Mouse (Mus musculus) 3T3-L1 (cell line): ENCODE measurements around the gene Gm13272.
"Not testable (repeated sequence)": the region's sequence is repeated elsewhere in the genome, so short reads cannot be mapped to it uniquely, and the experiment has no call there.

Experiments used
- DNase-seq: peaks from one replicate; pipeline ENCODE4 v3.0.0-alpha.2; 2015; ENCODE audit warnings: low read depth, low spot score

The Gm13272 gene

GRCm38 (mm10) chr4:88779550-88779949 lies at the start of gene Gm13272:
TSS of gene Gm13272 (plus strand) at chr4:88779850.
- not testable (repeated sequence) for DNase-seq

- DNase-seq, result peak; percentile 83
Observed at GRCm38 (mm10) chr4:88738480-88738879, 41.2 kb upstream of the Gm13272 start.

DNA sequence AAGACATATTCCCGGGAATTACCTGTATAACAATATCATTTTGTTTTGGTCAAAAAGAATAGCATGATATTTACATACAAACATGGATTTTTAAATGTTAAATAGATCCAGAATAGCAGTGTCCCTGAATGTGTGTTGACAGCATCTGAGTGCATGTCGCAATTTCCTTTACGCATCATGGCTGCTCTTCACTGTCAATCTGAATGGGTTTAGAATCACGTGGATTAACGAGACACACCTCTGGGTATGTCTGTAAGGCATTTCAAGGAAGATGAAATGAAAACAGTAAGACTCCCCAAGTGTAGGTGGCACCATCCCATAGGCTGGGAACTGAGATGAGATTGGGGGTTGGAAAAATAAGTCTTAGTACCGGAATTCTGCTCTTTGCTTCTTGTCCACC lies 40.6 kb upstream of the Gm13272 start:
- no peak for DNase-seq

DNA sequence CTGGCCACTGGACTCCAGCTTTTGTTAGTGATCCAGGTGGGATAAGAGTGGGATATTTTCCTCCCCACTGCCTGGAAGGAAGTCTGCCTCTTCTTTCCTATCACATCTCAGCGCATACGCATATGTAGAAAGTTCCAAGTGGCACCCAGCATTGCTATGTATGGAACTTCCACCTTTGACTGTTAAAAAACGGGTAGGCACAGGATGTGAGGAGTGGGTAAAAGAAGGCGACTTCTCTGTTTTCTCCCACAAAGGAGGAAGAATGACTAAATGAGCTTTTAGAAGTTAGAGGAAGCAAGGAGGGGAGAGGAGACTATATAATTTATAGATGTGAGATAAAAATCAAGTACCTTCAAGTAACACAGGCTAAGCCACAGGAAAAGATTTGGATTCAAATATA lies 38.2 kb upstream of the Gm13272 start:
- DNase-seq, result no peak

GRCm38 (mm10) chr4:88742771-88743371 lies 36.8 kb upstream of the Gm13272 start:
- DNase-seq, result peak; percentile 28

- no peak for DNase-seq
Observed at GRCm38 (mm10) chr4:88744207-88744606, 35.4 kb upstream of the Gm13272 start.

GRCm38 (mm10) chr4:88749926-88750325 lies 29.7 kb upstream of the Gm13272 start:
- DNase-seq, result no peak

- not testable (repeated sequence) for DNase-seq
Observed at GRCm38 (mm10) chr4:88754818-88755340, 24.8 kb upstream of the Gm13272 start, which contains the start of gene Gm13271. TSS of gene Gm13271 (plus strand) at chr4:88754868.

- DNase-seq, result peak; percentile 17
Observed at GRCm38 (mm10) chr4:88756581-88757513, 22.8 kb upstream of the Gm13272 start.

GRCm38 (mm10) chr4:88757628-88758031 lies 22.0 kb upstream of the Gm13272 start:
- not testable (repeated sequence) for DNase-seq

- not testable (repeated sequence) for DNase-seq
Observed at GRCm38 (mm10) chr4:88758751-88759150, 20.9 kb upstream of the Gm13272 start.

- peak; percentile 1 for DNase-seq
Observed at GRCm38 (mm10) chr4:88759610-88760268, 19.9 kb upstream of the Gm13272 start, which contains the start of gene Gm13283. TSS of gene Gm13283 (plus strand) at chr4:88760119.

GRCm38 (mm10) chr4:88760431-88760830 lies 19.2 kb upstream of the Gm13272 start:
- DNase-seq, result not testable (repeated sequence)

GRCm38 (mm10) chr4:88761776-88762175 lies 17.9 kb upstream of the Gm13272 start:
- DNase-seq, result not testable (repeated sequence)

DNA sequence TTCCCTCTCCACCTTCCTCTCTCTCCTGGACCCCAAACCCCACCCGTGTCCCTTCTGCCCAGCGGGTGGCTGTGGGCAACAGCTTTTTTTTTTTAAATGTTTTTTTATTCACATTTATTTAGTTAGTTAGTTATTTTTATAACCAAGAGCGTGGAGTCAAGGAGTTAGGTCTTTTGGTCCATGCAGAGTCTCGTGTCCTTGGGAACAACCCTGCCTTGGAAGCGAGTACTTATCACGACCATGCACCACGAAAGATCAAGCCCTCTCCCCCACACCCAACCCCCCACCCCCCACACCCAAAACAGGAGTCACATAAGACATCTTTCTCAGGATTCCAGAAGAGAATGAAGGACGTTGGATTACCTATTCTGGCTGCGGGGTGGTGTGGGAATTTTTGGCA lies 17.3 kb upstream of the Gm13272 start:
- DNase-seq, result not testable (repeated sequence)

DNA sequence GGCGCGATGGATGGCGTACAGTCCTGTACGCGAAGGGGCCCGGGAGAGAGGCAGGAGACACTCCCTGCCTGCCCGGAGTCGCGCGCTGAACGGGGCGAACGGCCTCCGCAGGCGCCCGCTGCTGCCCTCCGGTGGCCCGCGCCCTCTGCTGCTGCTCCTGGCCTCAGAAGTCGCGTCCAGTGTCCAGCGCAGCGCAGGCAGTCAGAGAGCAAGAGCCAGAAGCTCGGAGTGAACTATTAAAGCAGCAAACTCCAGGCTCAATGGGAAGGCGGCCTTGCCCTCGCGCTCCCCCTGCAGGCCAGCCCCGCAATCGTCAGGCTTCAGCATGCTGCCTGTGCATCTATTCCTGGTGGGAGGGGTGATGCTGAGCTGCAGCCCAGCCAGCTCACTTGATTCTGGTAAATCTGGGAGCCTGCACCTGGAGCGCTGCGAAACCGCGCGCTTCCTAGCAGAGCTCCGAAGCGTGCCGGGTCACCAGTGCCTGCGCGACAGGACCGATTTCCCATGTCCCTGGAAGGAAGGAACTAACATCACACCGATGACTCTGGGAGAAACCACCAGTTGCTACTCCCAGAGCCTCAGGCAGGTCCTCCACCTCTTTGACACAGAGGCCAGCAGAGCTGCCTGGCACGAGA lies 16.1 kb upstream of the Gm13272 start:
- DNase-seq, result peak; percentile 28

- not testable (repeated sequence) for DNase-seq
Observed at GRCm38 (mm10) chr4:88773534-88773933, 6.1 kb upstream of the Gm13272 start, which contains the start of gene Gm13290. TSS of gene Gm13290 (plus strand) at chr4:88773834.

DNA sequence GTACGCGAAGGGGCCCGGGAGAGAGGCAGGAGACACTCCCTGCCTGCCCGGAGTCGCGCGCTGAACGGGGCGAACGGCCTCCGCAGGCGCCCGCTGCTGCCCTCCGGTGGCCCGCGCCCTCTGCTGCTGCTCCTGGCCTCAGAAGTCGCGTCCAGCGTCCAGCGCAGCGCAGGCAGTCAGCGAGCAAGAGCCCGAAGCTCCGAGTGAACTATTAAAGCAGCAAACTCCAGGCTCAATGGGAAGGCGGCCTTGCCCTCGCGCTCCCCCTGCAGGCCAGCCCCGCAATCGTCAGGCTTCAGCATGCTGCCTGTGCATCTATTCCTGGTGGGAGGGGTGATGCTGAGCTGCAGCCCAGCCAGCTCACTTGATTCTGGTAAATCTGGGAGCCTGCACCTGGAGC lies 3.0 kb upstream of the Gm13272 start, which contains the start of gene Gm13289:
Gene Gm13289 (plus strand): TSS at position 301 of the 400 bp plus-strand sequence.
- not testable (repeated sequence) for DNase-seq

GRCm38 (mm10) chr4:88780320-88780719 lies 670 bp downstream of the Gm13272 start:
- DNase-seq, result not testable (repeated sequence)

DNA sequence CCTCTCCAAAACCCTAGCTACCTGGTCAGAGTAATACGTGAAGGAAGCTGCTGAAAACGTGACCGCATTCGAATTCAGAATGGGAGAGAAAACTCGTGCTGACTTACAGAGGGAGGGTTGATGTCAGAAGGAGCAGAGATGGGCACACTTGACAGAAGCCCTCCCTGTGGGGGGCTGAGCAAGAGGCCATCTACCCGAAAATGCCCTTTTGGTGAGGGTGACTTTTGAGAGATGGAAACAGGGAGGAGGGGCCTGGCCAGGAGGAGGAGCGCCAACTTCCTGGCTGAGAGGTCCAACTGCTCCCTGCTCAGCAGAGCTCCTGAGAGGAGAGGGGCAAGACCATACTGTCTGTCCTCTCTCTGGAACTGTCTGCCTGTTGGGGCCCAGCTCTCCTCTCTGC lies 2.2 kb downstream of the Gm13272 start, which contains the start of gene Ifnz:
Gene Ifnz (plus strand): TSS at position 301 of the 400 bp plus-strand sequence.
- not testable (repeated sequence) for DNase-seq

DNA sequence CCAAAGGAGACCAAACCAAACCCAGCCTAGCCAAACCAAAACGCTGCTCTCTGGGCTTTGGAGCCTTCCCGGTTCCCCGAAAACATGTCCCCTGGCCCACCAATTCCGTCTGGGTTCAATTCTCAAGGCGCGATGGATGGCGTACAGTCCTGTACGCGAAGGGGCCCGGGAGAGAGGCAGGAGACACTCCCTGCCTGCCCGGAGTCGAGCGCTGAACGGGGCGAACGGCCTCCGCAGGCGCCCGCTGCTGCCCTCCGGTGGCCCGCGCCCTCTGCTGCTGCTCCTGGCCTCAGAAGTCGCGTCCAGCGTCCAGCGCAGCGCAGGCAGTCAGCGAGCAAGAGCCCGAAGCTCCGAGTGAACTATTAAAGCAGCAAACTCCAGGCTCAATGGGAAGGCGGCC lies 2.7 kb downstream of the Gm13272 start:
- DNase-seq, result not testable (repeated sequence)
